ENCODE assay signal across 9 mouse cellular contexts in the genomic region with DNA sequence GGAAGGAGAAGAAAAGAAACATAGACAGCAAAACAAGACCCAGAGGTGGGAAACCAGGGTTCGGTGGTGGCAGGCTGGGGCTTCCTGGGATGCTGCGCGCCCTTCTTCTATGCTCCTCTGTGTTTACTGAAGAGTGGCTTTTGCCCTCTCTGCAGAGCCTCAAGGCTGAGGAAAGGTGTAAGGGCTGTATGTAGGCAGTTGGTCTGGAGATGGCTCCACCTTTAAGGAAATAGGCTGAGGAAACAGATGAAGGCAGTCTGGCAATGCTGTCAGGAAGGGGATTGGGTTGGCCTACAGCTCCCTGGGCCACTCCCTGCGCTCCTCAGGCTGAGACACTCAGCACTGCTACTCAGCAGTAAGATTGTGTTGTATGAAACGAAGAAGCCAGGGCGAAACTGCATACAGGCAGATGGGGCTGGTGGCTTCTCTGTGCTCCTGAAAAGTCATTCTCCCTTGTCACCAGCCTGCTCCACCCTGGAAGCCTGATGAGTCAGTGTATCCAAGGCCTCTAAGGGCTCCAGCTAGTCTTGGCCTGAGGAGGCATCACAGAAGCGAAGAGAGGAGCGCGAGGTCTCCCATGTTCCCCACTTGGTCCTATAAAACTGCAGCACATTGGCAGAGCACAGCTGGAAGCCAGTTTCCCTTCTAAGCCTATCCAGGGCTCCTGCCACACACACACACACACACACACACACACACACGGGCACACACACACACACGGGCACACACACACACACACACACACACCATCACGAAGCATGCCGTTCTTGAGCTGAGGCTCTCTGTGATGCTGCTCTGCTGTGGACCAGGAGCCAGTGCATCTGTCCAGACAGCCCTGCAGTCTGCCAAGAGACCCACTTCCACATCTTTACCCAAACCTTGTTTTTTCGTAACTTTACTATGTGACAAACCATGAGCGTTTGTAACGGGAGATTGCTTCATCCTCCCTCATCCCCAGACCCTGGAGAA.
A peak's percentile ranks its signal among the peaks of the same experiment; 100 is the strongest.
DNase-seq lines count a peak whose midpoint lies in the region; ATAC-seq lines count a peak whose summit lies in the region.
"Had no signal": no experiment of that assay in that cellular context is flagged by ENCODE, and none has a peak within 500 bp of the region (broad histone marks: within the 10 kb centered on the region; RNA-seq: fewer than 3 reads in every experiment).

No protein-coding gene starts in this region.

- H3K9me3 ChIP-seq in heart, embryonic 10.5 days = no peaks in the 10 kb centered on the region
- no peaks in the 10 kb centered on the region for H3K9me3 ChIP-seq in limb, embryonic 13.5 days

- no peak overlapping the region for H3K4me3 ChIP-seq in heart, embryonic 10.5 days
- no peak overlapping the region for H3K4me3 ChIP-seq in limb, embryonic 13.5 days

- ATAC-seq in limb, embryonic 13.5 days (ENCODE audit: low FRiP score, low read depth) = no peak
- ATAC-seq in monocyte, adult 5-6 weeks (replicated peaks; ENCODE audit: insufficient number of reproducible peaks, low FRiP score, low TSS enrichment, poor library complexity, severe bottlenecking) = no peak

- H3K27me3 ChIP-seq in heart, embryonic 10.5 days (ENCODE audit: insufficient read depth, poor library complexity, severe bottlenecking) = peaks cover 66% of the 10 kb centered on the region
- H3K27me3 ChIP-seq in limb, embryonic 13.5 days = peaks cover 20% of the 10 kb centered on the region

- no peaks in the 10 kb centered on the region for H3K36me3 ChIP-seq in heart, embryonic 10.5 days
- H3K36me3 ChIP-seq in limb, embryonic 13.5 days = no peaks in the 10 kb centered on the region

- peak overlapping the region; percentile 69; the same call in 1 of the 2 replicates for H3K27ac ChIP-seq in heart, embryonic 10.5 days
- H3K27ac ChIP-seq in limb, embryonic 13.5 days = peak overlapping the region; percentile 28; the same call in 1 of the 2 replicates
- H3K27ac ChIP-seq: macrophage had no signal

- WGBS in heart, embryonic 10.5 days = 78% methylated on average over 16 of the region's 16 CpGs
- WGBS in limb, embryonic 13.5 days = 66% methylated on average over 15 of the region's 16 CpGs

- DNase-seq in 3134 (ENCODE audit: extremely low read depth, insufficient read length, low spot score) = peak; percentile 40
- DNase-seq in NIH3T3 (ENCODE audit: low read depth) = peak; percentile 24
- no peak for DNase-seq in heart, embryonic 10.5 days (ENCODE audit: low spot score)
- no peak for DNase-seq in layer of hippocampus, adult 11-12 months (ENCODE audit: low spot score)
- no peak for DNase-seq in right cerebral cortex, adult 18-20 months
- no peak for DNase-seq in urinary bladder, postnatal 25 days (ENCODE audit: low spot score)

- H3K4me1 ChIP-seq in heart, embryonic 10.5 days = no peaks in the 10 kb centered on the region; the same call in 1 of the 2 replicates
- peaks cover 34% of the 10 kb centered on the region for H3K4me1 ChIP-seq in limb, embryonic 13.5 days

- no peak overlapping the region for H3K4me2 ChIP-seq in limb, embryonic 13.5 days (replicated peaks)

- H3K9ac ChIP-seq in limb, embryonic 13.5 days = no peak overlapping the region

Comparison
In these comparisons a context has a peak if more than half of its experiments do, and no peak if none do; other contexts are left out.
1. DNase-seq: peak in 3134 (single experiment) and NIH3T3 (single experiment); none in heart, embryonic 10.5 days (single experiment), layer of hippocampus, adult 11-12 months (single experiment), right cerebral cortex, adult 18-20 months (single experiment) and urinary bladder, postnatal 25 days (single experiment).